Mouse (Mus musculus) bone marrow, adult 2 months (tissue): Measurements from ENCODE around the gene Gabarapl2. TPM values are rescaled to one million over a fixed set of nuclear protein-coding genes. Genes with fewer than 3 reads are reported as not detected.

Experiments used
- H3K27ac ChIP-seq: fragments of 200-500 bp; 2 replicates; pipeline ENCODE4 v1.5.1; 2012; ENCODE audit warnings: low read depth, mild to moderate bottlenecking, control low read depth, inconsistent platforms, low read length; ENCODE audit not compliant: control insufficient read depth, poor library complexity, insufficient read depth
- H3K4me1 ChIP-seq: fragments of 200-500 bp; 2 replicates; pipeline ENCODE4 v1.6.1; 2011; ENCODE audit warnings: low read length; ENCODE audit not compliant: control insufficient read depth, insufficient read depth
- H3K4me3 ChIP-seq: fragments of 200-500 bp; replicated peaks from 2 replicates; pipeline ENCODE3; 2011; ENCODE audit warnings: mild to moderate bottlenecking, low read depth, low read length, control low read depth; ENCODE audit not compliant: control insufficient read depth
- CTCF ChIP-seq: fragments of 200-500 bp; IDR thresholded peaks from 2 replicates; pipeline ENCODE4 v1.5.1; 2011; ENCODE audit warnings: low read length, control low read depth; ENCODE audit not compliant: control insufficient read depth, insufficient read depth
- POLR2A ChIP-seq: fragments of 200-500 bp; IDR thresholded peaks from 2 replicates; pipeline ENCODE4 v1.6.1; 2011; ENCODE audit warnings: low read depth, mild to moderate bottlenecking, control low read depth, low read length, borderline replicate concordance; ENCODE audit not compliant: control insufficient read depth
- WGBS: fragments of 180-500 bp; shearing (Covaris S2); methylation state at CpG from one replicate; pipeline ENCODE4 v1.1.7; 2018; 5-methylcytosine and 5-hydroxymethylcytosine counted together
- polyA plus RNA-seq: library from polyadenylated mRNA; stranded (reverse); fragments of >200 nt; gene quantifications from 2 replicates; pipeline ENCODE4 v1.2.4, GENCODE M21; 2011; ENCODE audit warnings: low replicate concordance; ENCODE audit not compliant: missing spikeins, insufficient read depth, insufficient read length

Gene Gabarapl2
- polyA plus RNA-seq, 1 experiment: 84.5 TPM

GRCm38 (mm10) chr8:111909621-111910450, 30.7 kb upstream of the Gabarapl2 start, which contains the start of gene Chst5:
Chst5 (minus strand) TSS chr8:111910447.
- Histone ChIP-seq H3K4me3 (no peak within 1 kb of the TSS), H3K27ac (no peak within 1 kb of the TSS), H3K4me1 (no peaks in the 10 kb centered on the region)
- WGBS: 15% methylated on average over 47 of the region's 47 CpGs
- TF ChIP-seq CTCF (no peak), POLR2A (no peak)

GRCm38 (mm10) chr8:111911572-111911971, 28.9 kb upstream of the Gabarapl2 start:
- Histone ChIP-seq H3K4me3 (no peak overlapping the region), H3K27ac (no peak overlapping the region), H3K4me1 (no peaks in the 10 kb centered on the region)
- TF ChIP-seq POLR2A: no peak
- TF ChIP-seq CTCF: no peak
- WGBS: 61% methylated on average over 7 of the region's 7 CpGs

- no peak overlapping the region for H3K4me3 ChIP-seq
- H3K27ac ChIP-seq: no peak overlapping the region
- TF ChIP-seq POLR2A: no peak
- TF ChIP-seq CTCF: no peak
- WGBS: 36% methylated on average over 12 of the region's 12 CpGs
- no peaks in the 10 kb centered on the region for H3K4me1 ChIP-seq
Measured at GRCm38 (mm10) chr8:111912860-111913432, 27.6 kb upstream of the Gabarapl2 start.

GRCm38 (mm10) chr8:111919663-111920062, 20.8 kb upstream of the Gabarapl2 start:
- WGBS: 87% methylated on average over 2 of the region's 2 CpGs

GRCm38 (mm10) chr8:111920971-111921370, 19.5 kb upstream of the Gabarapl2 start:
- Histone ChIP-seq H3K4me1 (peaks cover 2% of the 10 kb centered on the region; the same call in 1 of the 2 replicates), H3K4me3 (no peak overlapping the region), H3K27ac (no peak overlapping the region)
- no peak for TF ChIP-seq CTCF
- no peak for TF ChIP-seq POLR2A
- 61% methylated on average over 4 of the region's 4 CpGs for WGBS

More at GRCm38 (mm10) chr8:111919663-111920062, 20.8 kb upstream of the Gabarapl2 start:
- Histone ChIP-seq H3K4me1 (peaks cover 2% of the 10 kb centered on the region; the same call in 1 of the 2 replicates), H3K27ac (no peak overlapping the region), H3K4me3 (no peak overlapping the region)
- TF ChIP-seq POLR2A (no peak), CTCF (peak; percentile 57)

GRCm38 (mm10) chr8:111923383-111923804, 17.1 kb upstream of the Gabarapl2 start:
- Histone ChIP-seq H3K27ac (peak overlapping the region; percentile 25; the same call in 1 of the 2 replicates), H3K4me1 (peaks cover 2% of the 10 kb centered on the region; the same call in 1 of the 2 replicates), H3K4me3 (peak overlapping the region; percentile 43)
- 22% methylated on average over 10 of the region's 10 CpGs for WGBS
- peak; percentile 53 for TF ChIP-seq CTCF
- no peak for TF ChIP-seq POLR2A

GRCm38 (mm10) chr8:111924976-111925375, 15.5 kb upstream of the Gabarapl2 start:
- WGBS: 64% methylated on average over 7 of the region's 7 CpGs
- TF ChIP-seq CTCF (no peak), POLR2A (no peak)

GRCm38 (mm10) chr8:111929648-111930344, 10.7 kb upstream of the Gabarapl2 start:
- 43% methylated on average over 8 of the region's 8 CpGs for WGBS
- Histone ChIP-seq H3K4me3 (peak overlapping the region; percentile 24), H3K4me1 (no peaks in the 10 kb centered on the region), H3K27ac (peak overlapping the region; percentile 86)
- no peak for TF ChIP-seq POLR2A
- TF ChIP-seq CTCF: no peak

More at GRCm38 (mm10) chr8:111924976-111925375, 15.5 kb upstream of the Gabarapl2 start:
- no peak overlapping the region for H3K4me3 ChIP-seq
- H3K4me1 ChIP-seq: peaks cover 2% of the 10 kb centered on the region; the same call in 1 of the 2 replicates
- H3K27ac ChIP-seq: no peak overlapping the region
